Mouse (Mus musculus): ENCODE results near the gene 1810024B03Rik. TPM values are rescaled to one million over a fixed set of nuclear protein-coding genes. Genes with fewer than 3 reads are reported as not detected.

Gene 1810024B03Rik
- polyA plus RNA-seq, 1 experiment from 2014 or later: 0.64 TPM

Other genes starting within 250 kb of the 1810024B03Rik start
- gene Ap4e1, start 199.6 kb downstream of the 1810024B03Rik start, polyA plus RNA-seq (2015; fragmentation: Nextera tagmentation; extraction: Ambion mirVana): 11.4 and 11.8 TPM in 2 replicates
- 34.4 and 40.9 TPM in 2 replicates for gene Blvra, start 137.6 kb downstream of the 1810024B03Rik start, polyA plus RNA-seq (2015; fragmentation: Nextera tagmentation; extraction: Ambion mirVana)
- gene Ncaph, start 74.3 kb downstream of the 1810024B03Rik start, polyA plus RNA-seq (2015; fragmentation: Nextera tagmentation; extraction: Ambion mirVana): 10.2 and 26.5 TPM in 2 replicates
- 12.1 and 14.8 TPM in 2 replicates for gene Itpripl1, start 64.8 kb downstream of the 1810024B03Rik start, polyA plus RNA-seq (2015; fragmentation: Nextera tagmentation; extraction: Ambion mirVana)
- gene Snrnp200, start 106 bp upstream of the 1810024B03Rik start, polyA plus RNA-seq (2015; fragmentation: Nextera tagmentation; extraction: Ambion mirVana): 40.0 and 45.6 TPM in 2 replicates
- gene Ciao1, start 39.5 kb upstream of the 1810024B03Rik start, polyA plus RNA-seq (2015; fragmentation: Nextera tagmentation; extraction: Ambion mirVana): 64.6 and 68.5 TPM in 2 replicates
- gene Tmem127, start 39.6 kb upstream of the 1810024B03Rik start, polyA plus RNA-seq (2015; fragmentation: Nextera tagmentation; extraction: Ambion mirVana): 53.8 and 55.6 TPM in 2 replicates
- 79.6 and 83.2 TPM in 2 replicates for gene Stard7, start 61.9 kb upstream of the 1810024B03Rik start, polyA plus RNA-seq (2015; fragmentation: Nextera tagmentation; extraction: Ambion mirVana)
- gene Dusp2, start 127.9 kb upstream of the 1810024B03Rik start, polyA plus RNA-seq (2015; fragmentation: Nextera tagmentation; extraction: Ambion mirVana): 18.2 and 23.1 TPM in 2 replicates
- not detected in 2 replicates for gene Astl, start 130.4 kb upstream of the 1810024B03Rik start, polyA plus RNA-seq (2015; fragmentation: Nextera tagmentation; extraction: Ambion mirVana)
- gene Adra2b, start 154.9 kb upstream of the 1810024B03Rik start, polyA plus RNA-seq (2015; fragmentation: Nextera tagmentation; extraction: Ambion mirVana): 0.60 and 0.72 TPM in 2 replicates
- gene Gpat2, start 216.9 kb upstream of the 1810024B03Rik start, polyA plus RNA-seq (2015; fragmentation: Nextera tagmentation; extraction: Ambion mirVana): 0.05 and 0.32 TPM in 2 replicates
- 31.2 and 36.4 TPM in 2 replicates for gene Fahd2a, start 236.3 kb upstream of the 1810024B03Rik start, polyA plus RNA-seq (2015; fragmentation: Nextera tagmentation; extraction: Ambion mirVana)